Mouse (Mus musculus): ENCODE measurements at regions not wholly inside any gene's neighbourhood (a gene's known extent, or its start where the extent isn't known, plus 50 kb on each side); places are given as distances from the start of the nearest gene placed in this dataset.

DNA sequence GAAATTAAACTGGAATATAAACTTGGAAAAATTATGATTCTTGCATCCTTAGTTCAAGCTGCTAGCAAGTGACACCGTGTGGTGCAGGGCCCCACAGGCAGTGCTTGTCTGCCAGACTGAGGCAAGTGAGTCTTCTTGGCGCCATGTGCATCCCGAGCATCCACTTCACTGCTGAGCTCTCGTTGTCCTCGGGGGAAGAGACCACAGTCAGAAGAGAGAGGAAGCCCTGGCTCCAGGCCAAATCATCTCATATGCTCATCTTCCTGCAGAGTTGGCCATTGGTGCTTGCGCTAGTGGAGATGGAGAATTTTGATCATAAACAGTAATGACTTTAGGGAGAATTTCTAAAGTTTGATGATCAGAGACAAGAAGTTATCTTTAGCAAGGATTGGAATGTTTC, 177.0 kb upstream of the Plpp4 start:
- DNase-seq (ENCODE audit: low spot score), result no peak
- Histone ChIP-seq H3K4me1 (no peaks in the 10 kb centered on the region), H3K27me3 (ENCODE audit: insufficient read depth, poor library complexity, severe bottlenecking) (no peaks in the 10 kb centered on the region), H3K27ac (no peak overlapping the region), H3K9me3 (no peaks in the 10 kb centered on the region), H3K36me3 (no peaks in the 10 kb centered on the region), H3K4me3 (no peak overlapping the region)
- 81% methylated on average over 6 of the region's 6 CpGs for WGBS

DNA sequence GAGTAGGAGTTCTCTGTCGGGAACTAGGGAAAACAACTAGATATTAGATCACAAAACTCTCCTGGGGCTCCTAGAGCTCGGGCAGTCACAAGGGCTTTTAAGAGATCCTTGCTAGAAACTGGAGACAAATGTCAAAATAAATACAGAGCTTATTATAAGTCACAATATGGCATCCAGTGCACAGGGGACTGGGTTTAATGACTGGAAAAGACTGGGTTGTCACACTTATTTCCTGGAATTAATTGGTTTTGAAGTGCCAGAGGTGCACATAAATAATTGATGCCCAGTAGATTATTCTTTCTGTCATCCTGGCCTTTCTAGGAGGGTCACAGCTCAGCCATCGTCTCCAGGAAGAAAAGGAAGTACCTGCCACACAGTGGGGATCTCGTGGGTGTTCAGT, 165.4 kb upstream of the Plpp4 start:
- no peak overlapping the region for H3K4me3 ChIP-seq
- 61% methylated on average over 4 of the region's 4 CpGs for WGBS

DNA sequence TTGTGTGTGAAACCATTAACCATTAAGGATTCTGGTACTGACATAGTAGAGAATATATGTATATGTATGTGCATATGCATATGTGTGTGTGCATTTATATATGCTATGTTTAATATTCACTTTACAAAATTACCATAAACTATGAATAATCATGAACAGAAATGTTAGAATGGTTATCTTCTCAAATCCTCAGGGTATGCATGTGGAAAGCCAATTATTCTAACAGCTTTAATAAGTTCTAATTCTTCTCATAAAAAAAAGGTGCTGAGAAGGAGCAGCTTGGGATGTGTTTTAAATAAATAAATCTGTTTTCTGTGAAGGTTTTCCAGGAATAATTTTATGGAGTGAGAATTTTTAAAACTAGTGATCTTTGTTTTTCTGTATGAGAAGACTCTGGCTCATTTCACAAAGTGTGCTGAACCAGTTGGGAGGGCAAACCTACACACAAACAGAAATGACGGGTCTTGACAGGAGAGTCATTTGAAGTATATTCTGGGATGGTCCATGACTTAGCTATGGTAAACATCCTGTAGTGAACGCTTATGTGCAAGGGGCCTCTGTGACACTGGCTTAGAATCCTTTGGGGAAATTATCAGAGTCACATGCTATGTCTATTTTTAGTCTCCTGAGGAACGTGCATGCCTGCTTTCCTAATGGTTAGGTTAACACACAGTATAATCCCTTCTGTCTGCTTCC, 160.3 kb upstream of the Plpp4 start:
- peaks cover 5% of the 10 kb centered on the region; the same call in 1 of the 2 replicates for H3K4me1 ChIP-seq
- WGBS, result 42% methylated on average over 3 of the region's 3 CpGs
- no peaks in the 10 kb centered on the region for H3K27me3 ChIP-seq (ENCODE audit: insufficient read depth, poor library complexity, severe bottlenecking)
- no peaks in the 10 kb centered on the region for H3K36me3 ChIP-seq
- H3K27ac ChIP-seq, result peak overlapping the region; percentile 42; the same call in 1 of the 2 replicates
- H3K9me3 ChIP-seq, result no peaks in the 10 kb centered on the region
- H3K4me3 ChIP-seq, result no peak overlapping the region
- no peak for DNase-seq (ENCODE audit: low spot score)

More for the DNA sequence above, 165.4 kb upstream of the Plpp4 start:
- DNase-seq (ENCODE audit: low spot score), result no peak
- Histone ChIP-seq H3K27ac (no peak overlapping the region), H3K36me3 (no peaks in the 10 kb centered on the region), H3K9me3 (no peaks in the 10 kb centered on the region), H3K4me1 (no peaks in the 10 kb centered on the region), H3K27me3 (ENCODE audit: insufficient read depth, poor library complexity, severe bottlenecking) (no peaks in the 10 kb centered on the region)

DNA sequence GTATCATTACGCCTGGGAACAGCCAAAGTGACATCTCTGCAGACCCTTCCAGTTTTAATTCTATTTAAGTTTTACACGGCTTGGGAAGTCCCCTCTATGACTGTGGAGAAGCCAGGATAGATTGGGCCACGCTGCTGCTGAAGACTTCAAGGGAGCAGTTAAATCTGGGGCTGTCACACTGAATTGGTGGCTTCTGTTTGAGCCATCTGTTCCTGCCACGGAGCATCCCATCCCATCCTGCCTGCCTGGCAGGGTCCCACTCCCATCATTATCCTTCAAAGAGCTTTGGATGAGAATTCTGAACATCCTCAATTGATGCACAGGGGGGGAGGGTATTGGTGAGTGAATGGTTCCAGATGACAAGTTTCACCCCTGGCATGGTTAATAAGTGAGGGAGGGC, 154.4 kb upstream of the Plpp4 start:
- 79% methylated on average over 4 of the region's 4 CpGs for WGBS
- Histone ChIP-seq H3K9me3 (no peaks in the 10 kb centered on the region), H3K4me1 (no peaks in the 10 kb centered on the region), H3K27me3 (ENCODE audit: insufficient read depth, poor library complexity, severe bottlenecking) (no peaks in the 10 kb centered on the region), H3K4me3 (no peak overlapping the region), H3K36me3 (no peaks in the 10 kb centered on the region), H3K27ac (no peak overlapping the region)
- no peak for DNase-seq (ENCODE audit: low spot score)

DNA sequence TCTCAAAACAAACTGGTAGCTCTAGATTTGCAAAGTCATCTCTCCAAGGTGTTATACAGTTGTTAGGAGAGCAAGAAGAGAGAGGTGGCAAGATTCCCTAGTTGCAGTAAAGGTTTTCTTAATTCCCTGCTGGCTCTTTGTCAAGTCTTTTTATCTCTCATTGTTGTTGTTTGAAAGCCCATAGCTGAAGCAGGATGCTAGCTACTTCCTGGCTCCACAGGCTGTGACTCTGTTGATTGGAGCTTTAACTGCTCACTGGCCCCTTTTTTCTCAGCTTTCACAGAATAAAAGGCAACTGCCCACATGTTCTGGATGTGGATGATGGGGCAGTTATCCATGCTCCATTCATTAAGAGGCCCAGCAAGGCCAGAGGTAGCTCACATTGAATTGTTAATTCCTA, 122.7 kb upstream of the Plpp4 start:
- Histone ChIP-seq H3K9me3 (no peaks in the 10 kb centered on the region), H3K4me1 (no peaks in the 10 kb centered on the region), H3K27me3 (ENCODE audit: insufficient read depth, poor library complexity, severe bottlenecking) (no peaks in the 10 kb centered on the region), H3K36me3 (no peaks in the 10 kb centered on the region), H3K27ac (no peak overlapping the region), H3K4me3 (no peak overlapping the region)
- DNase-seq (ENCODE audit: low spot score), result no peak

DNA sequence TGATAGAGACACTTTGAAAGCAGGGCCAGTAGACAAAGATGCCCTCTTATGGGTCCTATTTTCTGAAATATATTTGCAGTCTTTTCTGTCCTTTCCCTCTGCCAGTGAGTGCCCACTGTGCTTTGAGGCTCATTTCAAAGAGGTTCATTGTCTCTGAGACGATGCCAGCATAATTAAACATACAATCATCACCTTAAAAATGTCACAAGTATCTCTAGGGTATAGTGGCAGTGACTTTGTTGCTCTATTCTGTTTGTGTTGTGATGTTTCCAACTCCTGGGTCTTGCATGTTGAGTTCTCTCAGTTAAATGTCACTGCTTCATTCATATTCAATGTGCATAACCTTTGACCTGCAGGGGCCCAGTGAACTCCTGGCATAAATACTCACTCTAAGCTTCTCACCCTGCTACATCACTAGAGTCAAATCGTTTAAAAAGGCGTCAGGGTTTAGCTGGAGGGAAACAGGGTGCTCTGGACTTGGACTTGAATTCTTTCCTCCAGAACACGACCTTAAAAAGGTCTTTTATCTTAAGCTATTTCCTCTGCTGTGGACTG, 122.1 kb upstream of the Plpp4 start:
- no peak for DNase-seq (ENCODE audit: low spot score)
- 35% methylated on average over 4 of the region's 4 CpGs for WGBS
- H3K36me3 ChIP-seq, result no peaks in the 10 kb centered on the region
- no peaks in the 10 kb centered on the region for H3K27me3 ChIP-seq (ENCODE audit: insufficient read depth, poor library complexity, severe bottlenecking)
- H3K9me3 ChIP-seq, result no peaks in the 10 kb centered on the region
- H3K27ac ChIP-seq, result no peak overlapping the region
- no peaks in the 10 kb centered on the region for H3K4me1 ChIP-seq
- H3K4me3 ChIP-seq, result no peak overlapping the region

DNA sequence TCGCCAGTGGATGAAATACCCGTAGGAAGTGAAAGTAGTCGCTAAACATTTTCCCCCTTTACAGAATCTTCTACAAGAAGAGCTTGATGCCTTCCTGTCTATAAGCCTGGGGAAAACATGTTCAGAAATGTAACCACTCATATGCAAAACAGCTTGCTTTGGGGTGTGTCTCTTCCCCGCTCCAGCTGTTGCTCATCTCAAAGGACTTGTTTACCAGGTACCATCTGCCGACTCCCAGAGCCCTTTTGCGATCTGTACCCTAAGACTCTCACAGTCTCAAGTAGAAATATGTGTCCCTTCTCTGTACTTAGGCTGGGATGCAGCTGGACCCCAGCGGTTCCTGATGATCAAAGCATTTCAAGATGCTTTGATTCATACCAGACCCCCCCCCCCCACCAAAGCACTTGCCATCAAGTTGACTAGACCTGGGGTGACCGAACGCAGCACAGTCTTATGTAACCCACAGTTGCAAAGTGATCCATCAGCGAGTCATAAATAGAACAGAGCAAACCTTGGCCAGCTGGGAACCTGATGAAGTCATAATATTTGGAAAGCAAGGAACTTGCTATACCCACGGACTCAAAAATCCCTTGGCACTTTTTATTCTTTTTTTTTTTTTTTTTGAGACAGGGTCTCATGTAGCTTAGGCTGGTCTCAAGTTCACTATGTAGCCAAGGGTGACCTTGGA, 119.4 kb upstream of the Plpp4 start:
- 83% methylated on average over 11 of the region's 11 CpGs for WGBS
- Histone ChIP-seq H3K4me1 (no peaks in the 10 kb centered on the region), H3K27ac (no peak overlapping the region), H3K9me3 (no peaks in the 10 kb centered on the region), H3K27me3 (ENCODE audit: insufficient read depth, poor library complexity, severe bottlenecking) (no peaks in the 10 kb centered on the region), H3K36me3 (no peaks in the 10 kb centered on the region), H3K4me3 (no peak overlapping the region)
- no peak for DNase-seq (ENCODE audit: low spot score)

DNA sequence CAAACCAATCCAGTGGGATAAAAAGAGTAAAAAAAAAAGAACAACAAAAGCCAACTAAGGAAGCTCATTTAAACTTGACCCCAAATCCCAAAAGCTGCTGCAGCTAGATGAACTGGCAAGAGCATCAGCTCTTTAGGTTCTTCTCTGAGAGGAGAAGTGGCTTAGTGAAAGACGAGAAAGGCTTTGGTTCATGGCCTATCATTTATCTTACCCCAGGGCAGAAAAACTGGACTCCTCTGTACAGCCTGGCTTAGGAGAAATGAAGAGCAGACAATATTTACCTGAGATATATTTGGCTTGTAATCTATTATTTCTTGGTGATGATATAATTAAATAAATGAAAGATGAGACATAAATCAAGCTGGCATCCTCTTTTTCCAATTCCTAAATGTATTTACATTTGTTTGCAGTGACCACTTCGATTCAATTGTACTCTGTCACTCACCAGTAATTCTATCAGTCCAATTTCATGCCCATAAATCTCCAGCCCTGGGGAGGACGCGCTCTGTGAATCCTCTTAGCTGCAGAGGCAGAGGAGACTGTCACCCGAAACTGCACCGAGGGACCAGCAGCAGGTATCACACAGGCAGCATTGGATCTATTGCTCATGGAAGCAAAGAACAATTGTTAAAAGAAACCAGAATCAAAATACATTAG, 114.8 kb upstream of the Plpp4 start:
- Histone ChIP-seq H3K36me3 (no peaks in the 10 kb centered on the region), H3K4me3 (no peak overlapping the region), H3K27me3 (ENCODE audit: insufficient read depth, poor library complexity, severe bottlenecking) (no peaks in the 10 kb centered on the region), H3K27ac (no peak overlapping the region), H3K4me1 (no peaks in the 10 kb centered on the region), H3K9me3 (no peaks in the 10 kb centered on the region)
- no peak for DNase-seq (ENCODE audit: low spot score)
- WGBS, result 77% methylated on average over 6 of the region's 6 CpGs

DNA sequence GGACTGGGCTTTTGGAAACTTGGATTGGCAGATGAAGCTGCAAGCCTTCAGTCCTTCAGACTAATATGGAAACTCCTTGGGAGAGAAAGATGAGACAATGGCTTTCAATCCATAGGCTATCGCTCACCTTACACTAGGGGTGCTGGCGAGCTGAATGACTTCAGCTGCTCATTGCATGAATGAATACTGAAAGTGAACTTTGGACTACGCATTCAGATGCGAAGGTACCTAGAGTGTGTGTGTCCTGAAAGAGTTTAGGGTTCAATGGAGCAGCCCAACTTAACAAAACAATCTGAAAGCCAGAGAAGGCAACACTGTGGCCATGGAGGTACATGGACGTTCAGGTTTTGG, 114.3 kb upstream of the Plpp4 start:
- H3K36me3 ChIP-seq, result no peaks in the 10 kb centered on the region
- WGBS, result 73% methylated on average over 5 of the region's 5 CpGs
- no peak overlapping the region for H3K4me3 ChIP-seq
- no peaks in the 10 kb centered on the region for H3K9me3 ChIP-seq
- DNase-seq (ENCODE audit: low spot score), result no peak
- no peaks in the 10 kb centered on the region for H3K4me1 ChIP-seq
- no peak overlapping the region for H3K27ac ChIP-seq
- H3K27me3 ChIP-seq (ENCODE audit: insufficient read depth, poor library complexity, severe bottlenecking), result no peaks in the 10 kb centered on the region

DNA sequence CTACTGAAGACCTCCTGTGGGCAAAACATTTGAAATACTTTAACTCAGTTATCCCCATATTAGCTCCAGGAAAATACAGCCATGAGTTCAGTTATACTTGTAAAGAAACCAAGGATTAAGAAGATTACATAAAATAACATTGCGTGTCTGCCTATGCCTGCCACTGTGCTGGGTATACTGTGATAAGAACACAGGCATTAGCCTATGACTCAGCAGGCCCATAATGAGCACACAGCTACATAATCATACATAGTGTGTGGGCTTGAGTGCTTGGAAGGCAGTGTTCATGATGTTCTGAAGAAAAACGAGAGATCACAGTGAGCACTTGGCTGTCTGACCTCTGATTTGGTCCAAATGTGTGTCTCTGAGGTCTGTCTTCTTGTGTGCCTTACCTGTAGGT, 101.3 kb upstream of the Plpp4 start:
- H3K9me3 ChIP-seq, result no peaks in the 10 kb centered on the region
- no peaks in the 10 kb centered on the region for H3K27me3 ChIP-seq (ENCODE audit: insufficient read depth, poor library complexity, severe bottlenecking)
- no peak for DNase-seq (ENCODE audit: low spot score)
- WGBS, result 54% methylated on average over 2 of the region's 2 CpGs
- no peak overlapping the region for H3K4me3 ChIP-seq
- H3K36me3 ChIP-seq, result no peaks in the 10 kb centered on the region
- H3K4me1 ChIP-seq, result no peaks in the 10 kb centered on the region
- no peak overlapping the region for H3K27ac ChIP-seq

DNA sequence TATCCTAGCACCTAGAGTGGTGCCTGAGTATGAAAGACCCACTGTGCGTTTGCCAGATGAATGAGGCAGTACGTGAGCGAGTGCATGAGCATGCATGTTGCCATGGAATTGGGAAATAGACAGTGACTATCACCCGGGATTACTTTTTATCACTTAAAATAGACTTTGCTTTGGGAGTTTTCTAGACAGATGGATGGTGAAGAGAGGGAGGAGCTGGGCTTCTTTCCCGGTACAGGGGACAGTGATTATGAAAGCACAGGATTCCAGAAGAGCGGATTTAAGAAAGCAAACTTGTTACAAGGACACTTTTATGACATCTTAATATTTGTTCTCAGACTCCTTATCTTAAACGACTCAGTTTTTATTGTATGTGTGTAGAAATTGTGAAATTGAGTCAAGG, 86.9 kb upstream of the Plpp4 start:
- H3K27ac ChIP-seq, result no peak overlapping the region
- no peaks in the 10 kb centered on the region for H3K9me3 ChIP-seq
- no peaks in the 10 kb centered on the region for H3K4me1 ChIP-seq
- WGBS, result 84% methylated on average over 7 of the region's 7 CpGs
- no peaks in the 10 kb centered on the region for H3K27me3 ChIP-seq (ENCODE audit: insufficient read depth, poor library complexity, severe bottlenecking)
- H3K4me3 ChIP-seq, result no peak overlapping the region
- DNase-seq (ENCODE audit: low spot score), result no peak
- H3K36me3 ChIP-seq, result no peaks in the 10 kb centered on the region

DNA sequence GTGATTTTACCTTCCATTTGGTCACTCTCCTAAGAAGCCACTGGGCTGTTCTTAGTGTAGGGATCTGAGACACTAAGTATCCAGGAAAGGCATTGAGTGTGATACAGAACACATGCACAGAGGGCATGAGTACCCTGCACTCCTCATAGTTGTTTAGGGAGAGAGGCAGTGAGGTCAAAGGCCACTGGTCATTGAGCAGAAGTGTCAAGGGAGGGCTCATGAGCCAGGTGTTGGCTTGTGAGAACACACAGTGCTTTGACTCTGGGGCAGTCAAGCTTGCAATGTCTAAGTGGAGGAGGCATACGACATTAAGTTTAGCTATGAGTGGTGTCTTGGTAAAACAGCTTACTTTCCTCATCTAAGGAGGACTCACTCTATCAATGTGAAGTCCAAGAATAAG, 65.9 kb upstream of the Plpp4 start:
- H3K4me1 ChIP-seq, result no peaks in the 10 kb centered on the region
- no peaks in the 10 kb centered on the region for H3K27me3 ChIP-seq (ENCODE audit: insufficient read depth, poor library complexity, severe bottlenecking)
- no peak for DNase-seq (ENCODE audit: low spot score)
- no peak overlapping the region for H3K4me3 ChIP-seq
- H3K27ac ChIP-seq, result no peak overlapping the region
- no peaks in the 10 kb centered on the region for H3K9me3 ChIP-seq
- 54% methylated on average over 1 of the region's 1 CpGs for WGBS
- no peaks in the 10 kb centered on the region for H3K36me3 ChIP-seq

DNA sequence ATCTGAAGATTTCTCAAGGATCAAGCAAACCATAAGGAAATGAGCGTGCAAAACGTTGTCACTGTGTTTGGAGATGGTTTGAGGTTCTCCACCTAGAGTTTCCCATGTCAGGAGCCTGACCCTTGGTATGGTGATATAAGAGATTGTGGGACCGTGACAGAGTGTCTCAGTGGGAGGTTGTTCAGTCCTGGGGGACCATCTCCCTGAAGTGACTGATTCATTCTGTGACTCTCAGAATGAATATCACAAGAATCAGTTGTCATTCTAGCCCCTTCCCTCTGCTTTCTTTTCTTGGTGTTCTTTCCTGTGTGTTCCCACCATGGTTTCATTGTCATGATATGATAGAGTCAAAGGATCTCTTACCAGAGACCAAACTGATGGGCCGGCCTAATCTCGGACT, 49.8 kb upstream of the Plpp4 start:
- no peaks in the 10 kb centered on the region for H3K36me3 ChIP-seq
- no peaks in the 10 kb centered on the region for H3K4me1 ChIP-seq
- 76% methylated on average over 5 of the region's 5 CpGs for WGBS
- no peaks in the 10 kb centered on the region for H3K9me3 ChIP-seq
- no peak overlapping the region for H3K4me3 ChIP-seq
- no peak for DNase-seq (ENCODE audit: low spot score)
- H3K27me3 ChIP-seq (ENCODE audit: insufficient read depth, poor library complexity, severe bottlenecking), result no peaks in the 10 kb centered on the region
- H3K27ac ChIP-seq, result no peak overlapping the region

Measured in heart, embryonic 10.5 days (tissue).